Mouse (Mus musculus) thymus, adult 2 months (tissue): ENCODE measurements around the gene Lrfn2.

ENCODE experiments used
- CTCF ChIP-seq: fragments of 200-500 bp; IDR thresholded peaks from 2 replicates; pipeline ENCODE4 v1.5.1; 2012; ENCODE audit warnings: mild to moderate bottlenecking, control low read depth, low read length, moderate library complexity, borderline replicate concordance; ENCODE audit not compliant: control insufficient read depth, poor library complexity, insufficient read depth; ENCODE audit errors: extremely low read depth
- POLR2A ChIP-seq: fragments of 200-500 bp; IDR thresholded peaks from 2 replicates; pipeline ENCODE4 v1.6.1; 2012; ENCODE audit warnings: mild to moderate bottlenecking, low read length, control low read depth, moderate library complexity; ENCODE audit not compliant: control insufficient read depth, poor library complexity, insufficient read depth; ENCODE audit errors: extremely low read depth

DNA sequence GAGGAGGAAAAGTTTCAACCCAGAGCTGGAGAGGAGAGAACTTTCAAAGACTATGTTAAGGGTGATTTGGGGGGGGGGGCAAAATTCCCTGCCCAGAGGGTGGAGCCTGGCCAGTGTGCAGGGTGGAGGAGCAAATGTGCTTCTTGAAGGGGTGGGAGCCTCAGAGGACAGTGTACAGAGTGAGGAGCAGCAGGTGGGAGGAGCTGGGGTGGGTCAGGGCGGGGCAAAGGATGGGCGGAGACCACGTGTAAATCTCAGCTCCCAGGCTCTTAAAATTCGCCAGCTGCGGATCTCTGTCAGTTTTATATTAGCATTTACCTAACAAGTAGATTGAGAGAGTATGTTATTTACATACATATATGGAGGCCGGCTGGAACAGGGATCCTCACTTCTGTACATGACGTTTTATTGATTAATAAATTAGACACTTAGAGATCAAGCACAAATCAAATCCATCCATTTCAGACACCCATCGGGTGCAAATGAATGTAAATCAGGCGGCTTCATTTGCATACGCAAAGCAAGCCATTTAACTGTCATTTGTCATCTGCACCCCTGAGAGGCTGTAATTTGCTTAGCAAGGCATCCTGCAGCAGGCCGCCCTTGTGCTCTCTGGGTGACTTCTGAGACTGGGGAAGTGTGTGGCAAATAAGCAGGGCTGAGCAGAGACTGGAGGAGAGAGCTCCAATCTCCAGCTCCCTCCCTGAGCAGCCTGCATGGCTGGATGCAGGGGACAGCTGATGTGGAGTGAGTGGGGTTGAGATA, 67.5 kb downstream of the Lrfn2 start:
- TF ChIP-seq CTCF (no peak), POLR2A (no peak)
